Mouse (Mus musculus) bone marrow macrophage, adult 2 months (primary cell): ENCODE data around the gene Neurod2. TPM values are rescaled to one million over a fixed set of nuclear protein-coding genes. Genes with fewer than 3 reads are reported as not detected.

Experiments
- H3K27ac ChIP-seq: 2 replicates; pipeline ENCODE4 v1.5.1; 2012; ENCODE audit warnings: low read depth, low read length; ENCODE audit not compliant: insufficient read depth
- H3K4me1 ChIP-seq: 2 replicates; pipeline ENCODE4 v1.6.1; 2012; ENCODE audit warnings: low read length; ENCODE audit not compliant: control insufficient read depth, insufficient read depth
- H3K4me3 ChIP-seq: 2 replicates; pipeline ENCODE4 v1.5.1; 2012; ENCODE audit warnings: mild to moderate bottlenecking, low read length, moderate library complexity; ENCODE audit not compliant: insufficient read depth
- CTCF ChIP-seq: IDR thresholded peaks from 2 replicates; pipeline ENCODE4 v1.5.1; 2012; ENCODE audit warnings: low read depth, mild to moderate bottlenecking, low read length, moderate library complexity
- POLR2A ChIP-seq: IDR thresholded peaks from 2 replicates; pipeline ENCODE4 v1.6.1; 2012; ENCODE audit warnings: mild to moderate bottlenecking, low read depth, low read length, borderline replicate concordance
- polyA plus RNA-seq: library from polyadenylated mRNA; stranded (reverse); fragments of >200 nt; gene quantifications from 2 replicates; pipeline ENCODE4 v1.2.4, GENCODE M21; 2012; ENCODE audit not compliant: missing spikeins, insufficient read depth, insufficient read length

The Neurod2 gene
- polyA plus RNA-seq, 1 experiment = not detected

DNA sequence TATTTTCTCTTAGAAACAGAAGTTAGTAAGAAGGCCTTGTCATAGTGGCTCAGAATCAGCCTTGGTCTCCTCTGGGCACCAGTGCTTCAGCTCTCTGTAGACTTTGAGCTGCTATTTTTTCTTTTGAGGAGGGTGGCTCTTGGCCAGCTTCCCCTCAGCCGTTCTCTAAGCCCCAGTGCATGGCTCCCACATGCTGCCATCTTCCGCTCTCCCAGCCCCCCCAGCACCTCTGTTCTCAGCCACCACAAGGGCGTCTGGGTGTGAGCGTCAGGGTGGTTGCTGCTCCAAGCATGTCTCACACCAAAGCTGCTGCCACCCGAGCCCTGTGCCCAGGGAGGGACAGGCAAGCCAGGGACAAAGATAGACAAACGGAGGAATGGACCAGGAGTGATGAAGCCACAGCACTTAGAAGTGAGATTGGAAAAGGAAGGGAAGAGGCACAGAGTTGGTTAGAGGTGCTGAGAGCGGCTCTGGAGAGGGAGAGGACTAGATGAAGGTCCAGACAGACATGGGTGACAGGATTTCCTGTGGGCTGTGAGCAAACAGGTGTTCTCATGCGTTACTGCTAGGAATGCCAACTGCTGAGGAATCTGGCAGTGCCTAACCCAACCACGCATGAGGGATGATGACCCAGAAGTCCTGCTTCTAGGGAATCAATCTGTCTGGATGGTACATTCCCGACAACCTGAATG lies 37.9 kb upstream of the Neurod2 start:
- no peak overlapping the region for H3K4me3 ChIP-seq
- H3K4me1 ChIP-seq = peaks cover 5% of the 10 kb centered on the region
- TF ChIP-seq CTCF = no peak
- no peak for TF ChIP-seq POLR2A
- no peak overlapping the region for H3K27ac ChIP-seq

GRCm38 (mm10) chr11:98366290-98366689 lies 36.8 kb upstream of the Neurod2 start:
- H3K4me3 ChIP-seq = no peak overlapping the region
- H3K4me1 ChIP-seq = peaks cover 14% of the 10 kb centered on the region
- H3K27ac ChIP-seq = no peak overlapping the region
- no peak for TF ChIP-seq POLR2A
- no peak for TF ChIP-seq CTCF

- Histone ChIP-seq H3K4me3 (no peak overlapping the region), H3K4me1 (peaks cover 28% of the 10 kb centered on the region), H3K27ac (no peak overlapping the region)
- no peak for TF ChIP-seq POLR2A
- TF ChIP-seq CTCF = no peak
Measured at GRCm38 (mm10) chr11:98364410-98364809, 35.0 kb upstream of the Neurod2 start.

GRCm38 (mm10) chr11:98363817-98364216 lies 34.4 kb upstream of the Neurod2 start:
- H3K4me1 ChIP-seq = peaks cover 31% of the 10 kb centered on the region
- H3K27ac ChIP-seq = no peak overlapping the region
- TF ChIP-seq CTCF (no peak), POLR2A (no peak)
- H3K4me3 ChIP-seq = no peak overlapping the region

DNA sequence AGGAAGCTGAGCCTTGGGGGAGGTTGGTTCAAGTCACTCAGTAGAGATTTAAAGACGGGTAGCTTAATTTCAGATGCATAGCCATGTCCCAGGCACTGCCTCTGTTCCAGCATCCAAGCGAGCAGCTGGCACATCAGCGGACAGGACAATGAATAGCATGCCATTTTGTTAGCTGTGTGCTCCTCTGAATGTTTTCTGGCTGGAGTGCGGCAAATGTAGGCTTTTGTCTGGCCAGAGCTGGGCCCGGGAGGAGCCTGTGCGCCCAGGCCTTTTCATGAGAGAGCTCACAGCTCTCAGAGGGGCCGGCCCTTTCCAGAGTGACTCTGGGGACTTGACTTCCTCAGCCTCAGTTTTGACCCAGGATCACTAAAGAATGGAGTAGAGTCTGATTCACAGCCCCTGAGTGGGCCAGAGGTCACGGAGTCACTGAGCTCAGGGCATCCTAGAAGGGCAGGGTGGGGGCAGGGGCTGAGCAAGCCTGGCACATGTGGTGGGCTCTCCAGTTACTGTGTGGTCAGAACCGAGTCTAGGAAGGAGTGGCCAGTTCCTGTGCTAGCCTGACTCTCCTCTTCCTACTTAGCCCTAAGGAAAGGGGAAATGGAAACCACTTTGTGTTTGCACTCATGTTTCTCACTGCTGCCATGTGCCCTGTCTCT lies 31.5 kb upstream of the Neurod2 start:
- peak overlapping the region; percentile 83 for H3K27ac ChIP-seq
- peaks cover 41% of the 10 kb centered on the region for H3K4me1 ChIP-seq
- TF ChIP-seq POLR2A (no peak), CTCF (no peak)
- H3K4me3 ChIP-seq = peak overlapping the region; percentile 97

- Histone ChIP-seq H3K27ac (peak within 1 kb of the TSS; percentile 83), H3K4me1 (peaks cover 43% of the 10 kb centered on the region)
Measured at GRCm38 (mm10) chr11:98358161-98359083, 29.0 kb upstream of the Neurod2 start, which contains the start of gene Stard3. Gene Stard3 (plus strand): TSS chr11:98358368.

GRCm38 (mm10) chr11:98357396-98358160 lies 28.1 kb upstream of the Neurod2 start:
- peak overlapping the region; percentile 61 for H3K27ac ChIP-seq
- TF ChIP-seq POLR2A (no peak), CTCF (no peak)
- H3K4me1 ChIP-seq = peaks cover 41% of the 10 kb centered on the region
- peak overlapping the region; percentile 49 for H3K4me3 ChIP-seq

More at GRCm38 (mm10) chr11:98358161-98359083, 29.0 kb upstream of the Neurod2 start, which contains the start of gene Stard3:
- no peak for TF ChIP-seq POLR2A
- peak within 1 kb of the TSS; percentile 97 for H3K4me3 ChIP-seq

DNA sequence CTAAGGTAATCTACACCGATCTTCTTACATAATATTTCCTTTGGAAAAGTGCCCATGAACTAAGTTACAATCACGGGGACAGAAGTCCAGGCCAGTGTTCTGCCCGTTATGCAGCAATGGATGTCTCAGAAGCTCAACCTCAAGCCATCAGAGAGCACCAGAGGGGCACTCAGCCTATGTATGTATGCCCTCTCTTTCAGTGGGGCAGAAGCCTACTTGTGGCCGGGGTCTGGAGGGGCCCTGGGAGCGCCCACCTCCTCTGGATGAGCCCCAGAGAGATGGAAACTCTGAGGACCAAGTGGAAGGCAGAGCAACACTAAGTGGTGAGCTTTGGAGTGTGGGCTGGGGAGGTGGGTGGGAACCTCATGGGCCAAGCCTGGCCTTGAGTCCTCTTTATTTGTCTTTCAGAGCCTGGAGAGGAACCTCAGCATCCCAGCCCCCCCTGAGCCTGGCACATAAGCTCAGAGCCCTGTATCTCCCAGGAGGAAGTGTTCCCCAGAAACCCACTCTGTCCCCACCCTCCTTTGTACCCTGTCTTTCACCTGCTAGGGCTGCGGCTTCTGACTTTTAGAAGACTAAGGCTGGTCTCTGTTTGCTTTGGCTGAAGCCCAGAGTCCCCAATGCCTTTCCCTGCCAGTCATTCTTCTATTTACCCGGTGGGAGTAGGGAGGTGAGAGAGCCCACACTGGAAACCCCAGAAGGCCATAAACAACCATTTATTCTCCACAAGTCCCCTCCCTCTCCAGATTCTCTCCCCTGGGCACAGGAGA lies 27.4 kb upstream of the Neurod2 start:
- Histone ChIP-seq H3K4me1 (peaks cover 33% of the 10 kb centered on the region), H3K27ac (0 out of 2 replicates have a peak overlapping the region, but pooled peaks have one; percentile 61), H3K4me3 (no peak overlapping the region)
- TF ChIP-seq POLR2A (no peak), CTCF (no peak)

DNA sequence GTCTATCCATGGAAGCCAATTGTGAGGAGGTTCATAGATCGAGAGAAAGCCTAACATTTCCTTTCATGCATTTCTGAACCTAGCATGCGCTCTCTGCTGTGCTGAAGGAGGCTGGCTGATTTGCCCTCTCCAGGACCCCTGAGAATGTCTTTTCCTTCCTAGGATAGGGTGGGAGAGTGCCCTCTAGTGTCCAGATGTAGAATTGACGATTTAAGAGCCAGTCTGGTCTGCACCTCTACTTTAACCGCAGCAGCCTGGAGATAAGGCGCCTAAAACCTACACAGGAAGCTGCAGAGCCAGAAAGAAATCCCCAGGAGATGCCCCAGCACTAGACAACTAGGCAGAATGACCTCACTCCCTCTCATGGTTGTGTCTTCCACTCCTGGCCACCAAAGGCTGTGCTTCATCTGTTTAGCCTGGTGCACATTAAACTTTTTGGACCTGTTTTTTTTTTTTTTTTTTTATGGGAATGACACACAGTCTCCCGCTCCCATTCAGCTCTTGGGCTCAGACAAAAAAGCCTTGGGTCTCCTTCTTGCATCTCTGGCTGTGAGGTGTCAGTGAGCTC lies 26.4 kb upstream of the Neurod2 start:
- Histone ChIP-seq H3K4me1 (peaks cover 28% of the 10 kb centered on the region), H3K4me3 (no peak overlapping the region), H3K27ac (no peak overlapping the region)
- TF ChIP-seq POLR2A = no peak
- TF ChIP-seq CTCF = peak; percentile 86
